ENCODE assay signal across 18 mouse cellular contexts in the genomic region with DNA sequence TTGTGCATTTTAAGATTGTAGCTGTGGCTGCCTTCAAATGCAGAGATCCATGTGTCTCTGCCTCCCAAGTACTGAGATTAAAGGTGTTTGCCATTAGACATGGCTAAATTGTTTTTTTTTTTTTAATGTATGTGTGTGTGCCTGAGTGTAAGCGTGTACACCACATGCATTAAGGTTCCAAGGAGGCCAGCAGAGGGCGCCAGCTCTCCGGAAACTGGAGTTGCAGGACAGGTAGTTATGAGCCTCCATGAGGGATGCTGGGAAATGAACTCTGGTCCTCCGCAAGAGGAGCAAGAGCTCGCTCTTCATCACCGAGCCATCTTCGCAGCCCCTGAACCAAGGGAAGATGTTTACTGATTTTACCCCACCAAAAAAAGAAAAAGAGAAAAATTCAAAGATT. TPM values are rescaled to one million over a fixed set of nuclear protein-coding genes. Genes with fewer than 3 reads are reported as not detected.
DNase-seq lines count a peak whose midpoint lies in the region; ATAC-seq and TF ChIP-seq lines count a peak whose summit lies in the region.
"Had no signal": no experiment of that assay in that cellular context is flagged by ENCODE, and none has a peak within 500 bp of the region (broad histone marks: within the 10 kb centered on the region; RNA-seq: fewer than 3 reads in every experiment).

No protein-coding gene starts in this region.

- no peak overlapping the region for H3K4me3 ChIP-seq in forebrain, postnatal 0 days (ENCODE audit: low read depth, low read length)
- no peak overlapping the region for H3K4me3 ChIP-seq in forebrain, embryonic 14.5 days (ENCODE audit: low read depth, low read length)
- H3K4me3 ChIP-seq in lung, embryonic 14.5 days (ENCODE audit: low read depth, low read length): no peak overlapping the region
- H3K4me3 ChIP-seq in ES-Bruce4 (ENCODE audit: low read depth, low read length): no peak overlapping the region
- no peak overlapping the region for H3K4me3 ChIP-seq in embryonic fibroblast, embryonic 13.5 days (ENCODE audit: insufficient read depth, low read length)
- H3K4me3 ChIP-seq: embryonic facial prominence, embryonic 13.5 days; forebrain, embryonic 13.5 days; limb, embryonic 15.5 days; midbrain, embryonic 12.5 days had no signal

- TF ChIP-seq POLR2A in ES-Bruce4 (IDR thresholded peaks at IDR 0.05; ENCODE audit: insufficient read depth, low read length): no peak
- TF ChIP-seq POLR2A in embryonic fibroblast, embryonic 13.5 days (IDR thresholded peaks at IDR 0.05; ENCODE audit: low read depth, low read length): no peak

- no peak for ATAC-seq in forebrain, postnatal 0 days
- ATAC-seq in forebrain, embryonic 14.5 days: no peak
- ATAC-seq in lung, embryonic 14.5 days (ENCODE audit: insufficient read depth): no peak
- ATAC-seq: forebrain, embryonic 13.5 days had no signal

- no peaks in the 10 kb centered on the region for H3K27me3 ChIP-seq in forebrain, postnatal 0 days (ENCODE audit: insufficient read depth, low read length)
- no peaks in the 10 kb centered on the region for H3K27me3 ChIP-seq in forebrain, embryonic 14.5 days (replicated peaks; ENCODE audit: control insufficient read depth, insufficient read depth, low read length)
- no peaks in the 10 kb centered on the region for H3K27me3 ChIP-seq in lung, embryonic 14.5 days (ENCODE audit: insufficient read depth, low read length)
- no peaks in the 10 kb centered on the region for H3K27me3 ChIP-seq in ES-Bruce4 (ENCODE audit: control insufficient read depth, insufficient read depth, low read length, poor library complexity, severe bottlenecking)
- H3K27me3 ChIP-seq: embryonic facial prominence, embryonic 13.5 days; forebrain, embryonic 13.5 days; limb, embryonic 15.5 days; midbrain, embryonic 12.5 days had no signal

- no peak for DNase-seq in forebrain, postnatal 0 days
- no peak for DNase-seq in forebrain, embryonic 14.5 days (ENCODE audit: low spot score)
- DNase-seq in lung, embryonic 14.5 days: peak; percentile 34
- DNase-seq in lung, postnatal 4 days: no peak
- DNase-seq in urinary bladder, postnatal 10 days (ENCODE audit: low spot score): no peak
- DNase-seq in kidney, adult 11 months: no peak
- DNase-seq: adrenal gland, adult 2 months; B cell, adult 2 months; cerebellum, postnatal 25 days; heart, postnatal 4 days; lung, postnatal 36 days had no signal

- H3K9ac ChIP-seq in forebrain, postnatal 0 days: no peak overlapping the region
- H3K9ac ChIP-seq in forebrain, embryonic 14.5 days (ENCODE audit: low read length): no peak overlapping the region
- H3K9ac ChIP-seq in lung, embryonic 14.5 days: no peak overlapping the region
- no peak overlapping the region for H3K9ac ChIP-seq in ES-Bruce4 (ENCODE audit: low read depth, poor library complexity, severe bottlenecking)
- H3K9ac ChIP-seq: embryonic facial prominence, embryonic 13.5 days; forebrain, embryonic 13.5 days; limb, embryonic 15.5 days; midbrain, embryonic 12.5 days had no signal

- no peaks in the 10 kb centered on the region for H3K4me1 ChIP-seq in forebrain, postnatal 0 days (ENCODE audit: insufficient read depth)
- no peaks in the 10 kb centered on the region for H3K4me1 ChIP-seq in forebrain, embryonic 14.5 days (ENCODE audit: control insufficient read depth, insufficient read depth, low read length)
- H3K4me1 ChIP-seq in lung, embryonic 14.5 days (ENCODE audit: insufficient read depth): peaks cover 6% of the 10 kb centered on the region; the same call in 1 of the 2 replicates
- H3K4me1 ChIP-seq in ES-Bruce4 (ENCODE audit: control insufficient read depth, insufficient read depth, low read length): peaks cover 10% of the 10 kb centered on the region
- H3K4me1 ChIP-seq in embryonic fibroblast, embryonic 13.5 days (ENCODE audit: control insufficient read depth, insufficient read depth, low read length): peaks cover 17% of the 10 kb centered on the region
- H3K4me1 ChIP-seq: midbrain, embryonic 12.5 days had no signal

- H3K36me3 ChIP-seq in forebrain, postnatal 0 days (ENCODE audit: insufficient read depth): no peaks in the 10 kb centered on the region
- H3K36me3 ChIP-seq in forebrain, embryonic 14.5 days (ENCODE audit: control insufficient read depth, insufficient read depth, low read length): no peaks in the 10 kb centered on the region
- H3K36me3 ChIP-seq in lung, embryonic 14.5 days (ENCODE audit: insufficient read depth): peaks cover 52% of the 10 kb centered on the region
- peaks cover 29% of the 10 kb centered on the region for H3K36me3 ChIP-seq in ES-Bruce4 (ENCODE audit: control insufficient read depth, insufficient read depth, low read length, poor library complexity, severe bottlenecking)
- H3K36me3 ChIP-seq: midbrain, embryonic 12.5 days had no signal

- TF ChIP-seq CTCF in forebrain, postnatal 0 days (IDR thresholded peaks at IDR 0.05; ENCODE audit: low read depth): peak; percentile 33
- 0 out of 2 replicates have a peak, but pooled peaks have one; percentile 33 for TF ChIP-seq CTCF in lung, embryonic 14.5 days (IDR thresholded peaks at IDR 0.05; ENCODE audit: low read depth)
- peak; percentile 65 for TF ChIP-seq CTCF in ES-Bruce4 (IDR thresholded peaks at IDR 0.05; ENCODE audit: low read depth, low read length)
- peak; percentile 24; the same call in 1 of the 2 replicates for TF ChIP-seq CTCF in embryonic fibroblast, embryonic 13.5 days (IDR thresholded peaks at IDR 0.05; ENCODE audit: borderline replicate concordance, insufficient read depth, low read length)

- H3K4me2 ChIP-seq in forebrain, postnatal 0 days (ENCODE audit: low read depth): no peak overlapping the region
- no peak overlapping the region for H3K4me2 ChIP-seq in forebrain, embryonic 14.5 days (ENCODE audit: low read length)
- H3K4me2 ChIP-seq in lung, embryonic 14.5 days: no peak overlapping the region
- H3K4me2 ChIP-seq: embryonic facial prominence, embryonic 13.5 days; forebrain, embryonic 13.5 days; heart, embryonic 11.5 days; limb, embryonic 15.5 days; midbrain, embryonic 12.5 days had no signal

- TF ChIP-seq EP300 in ES-Bruce4 (IDR thresholded peaks at IDR 0.05; ENCODE audit: insufficient read depth, low read depth, low read length): no peak

- WGBS in forebrain, postnatal 0 days: 93% methylated on average over 7 of the region's 7 CpGs
- 92% methylated on average over 7 of the region's 7 CpGs for WGBS in forebrain, embryonic 14.5 days
- WGBS in lung, embryonic 14.5 days: 92% methylated on average over 7 of the region's 7 CpGs

- no peak overlapping the region for H3K27ac ChIP-seq in forebrain, postnatal 0 days (ENCODE audit: low read depth, low read length)
- H3K27ac ChIP-seq in forebrain, embryonic 14.5 days (ENCODE audit: low read depth, low read length): no peak overlapping the region
- no peak overlapping the region for H3K27ac ChIP-seq in lung, embryonic 14.5 days (ENCODE audit: low read depth)
- no peak overlapping the region for H3K27ac ChIP-seq in ES-Bruce4 (ENCODE audit: insufficient read depth, low read length)
- no peak overlapping the region for H3K27ac ChIP-seq in embryonic fibroblast, embryonic 13.5 days (ENCODE audit: insufficient read depth, low read length)
- H3K27ac ChIP-seq: embryonic facial prominence, embryonic 13.5 days; forebrain, embryonic 13.5 days; limb, embryonic 15.5 days; midbrain, embryonic 12.5 days had no signal

- no peaks in the 10 kb centered on the region for H3K9me3 ChIP-seq in forebrain, postnatal 0 days (ENCODE audit: low read length)
- H3K9me3 ChIP-seq in forebrain, embryonic 14.5 days (replicated peaks; ENCODE audit: control insufficient read depth, low read length): no peaks in the 10 kb centered on the region
- no peaks in the 10 kb centered on the region for H3K9me3 ChIP-seq in lung, embryonic 14.5 days (ENCODE audit: low read depth, low read length)
- no peaks in the 10 kb centered on the region for H3K9me3 ChIP-seq in ES-Bruce4 (replicated peaks; ENCODE audit: control insufficient read depth, insufficient read depth, low read length, poor library complexity, severe bottlenecking)
- H3K9me3 ChIP-seq: embryonic facial prominence, embryonic 13.5 days; forebrain, embryonic 13.5 days; limb, embryonic 15.5 days; midbrain, embryonic 12.5 days had no signal

RNA-seq across cellular contexts. Expression of a gene that starts 29.0 kb away (rescaled TPM):
- 20.8 and 22.3 TPM in 2 replicates for total RNA-seq in forebrain, postnatal 0 days (2014; rRNA removed)
- 24.9 and 26.1 TPM in 2 replicates for polyA plus RNA-seq in forebrain, postnatal 0 days (2015; fragmentation: Nextera tagmentation; extraction: Ambion mirVana)
- 15.1 and 19.7 TPM in 2 replicates for polyA plus RNA-seq in forebrain, embryonic 14.5 days (2014; fragmentation: Nextera tagmentation; extraction: Ambion mirVana)
- polyA plus RNA-seq in lung, embryonic 14.5 days (2014; fragmentation: Nextera tagmentation; extraction: Ambion mirVana): 83.6 and 89.2 TPM in 2 replicates
- polyA plus RNA-seq in ES-Bruce4 (2011; ENCODE audit: insufficient read depth, insufficient read length, low read depth, missing spikeins): 73.8 and 76.6 TPM in 2 replicates
- polyA plus RNA-seq in embryonic fibroblast, embryonic 13.5 days (2011; ENCODE audit: insufficient read length, low read depth, missing spikeins): 72.4 and 90.1 TPM in 2 replicates

RNA-seq across cellular contexts. Expression of a gene that starts 38.5 kb away (rescaled TPM):
- total RNA-seq in forebrain, postnatal 0 days (2014; rRNA removed): 21.7 and 24.7 TPM in 2 replicates
- polyA plus RNA-seq in forebrain, postnatal 0 days (2015; fragmentation: Nextera tagmentation; extraction: Ambion mirVana): 6.0 and 10.7 TPM in 2 replicates
- 10.7 and 14.0 TPM in 2 replicates for polyA plus RNA-seq in forebrain, embryonic 14.5 days (2014; fragmentation: Nextera tagmentation; extraction: Ambion mirVana)
- polyA plus RNA-seq in lung, embryonic 14.5 days (2014; fragmentation: Nextera tagmentation; extraction: Ambion mirVana): 15.4 and 15.9 TPM in 2 replicates
- 39.6 and 46.9 TPM in 2 replicates for polyA plus RNA-seq in ES-Bruce4 (2011; ENCODE audit: insufficient read depth, insufficient read length, low read depth, missing spikeins)
- polyA plus RNA-seq in embryonic fibroblast, embryonic 13.5 days (2011; ENCODE audit: insufficient read length, low read depth, missing spikeins): 20.7 and 21.2 TPM in 2 replicates

RNA-seq across cellular contexts. Expression of a gene that starts 41.6 kb away (rescaled TPM):
- total RNA-seq in forebrain, postnatal 0 days (2014; rRNA removed): 0.33 and 0.54 TPM in 2 replicates
- 0.21 and 0.24 TPM in 2 replicates for polyA plus RNA-seq in forebrain, postnatal 0 days (2015; fragmentation: Nextera tagmentation; extraction: Ambion mirVana)
- polyA plus RNA-seq in forebrain, embryonic 14.5 days (2014; fragmentation: Nextera tagmentation; extraction: Ambion mirVana): 0.12 TPM in 1 of 2 replicates, not detected in the other
- polyA plus RNA-seq in lung, embryonic 14.5 days (2014; fragmentation: Nextera tagmentation; extraction: Ambion mirVana): 0.38 and 0.50 TPM in 2 replicates
- 3.4 and 4.5 TPM in 2 replicates for polyA plus RNA-seq in ES-Bruce4 (2011; ENCODE audit: insufficient read depth, insufficient read length, low read depth, missing spikeins)
- polyA plus RNA-seq in embryonic fibroblast, embryonic 13.5 days (2011; ENCODE audit: insufficient read length, low read depth, missing spikeins): not detected in 2 replicates

RNA-seq across cellular contexts. Expression of a gene that starts 46.7 kb away (rescaled TPM):
- total RNA-seq in forebrain, postnatal 0 days (2014; rRNA removed): 4.0 and 4.8 TPM in 2 replicates
- polyA plus RNA-seq in forebrain, postnatal 0 days (2015; fragmentation: Nextera tagmentation; extraction: Ambion mirVana): 0.72 and 1.1 TPM in 2 replicates
- 0.07 TPM in 1 of 2 replicates, not detected in the other for polyA plus RNA-seq in forebrain, embryonic 14.5 days (2014; fragmentation: Nextera tagmentation; extraction: Ambion mirVana)
- not detected in 2 replicates for polyA plus RNA-seq in lung, embryonic 14.5 days (2014; fragmentation: Nextera tagmentation; extraction: Ambion mirVana)
- 0.82 and 1.8 TPM in 2 replicates for polyA plus RNA-seq in ES-Bruce4 (2011; ENCODE audit: insufficient read depth, insufficient read length, low read depth, missing spikeins)
- polyA plus RNA-seq in embryonic fibroblast, embryonic 13.5 days (2011; ENCODE audit: insufficient read length, low read depth, missing spikeins): 0.19 TPM in 1 of 2 replicates, not detected in the other
- polyA plus RNA-seq: embryonic facial prominence, embryonic 13.5 days; heart, embryonic 11.5 days had no signal
